Mouse (Mus musculus) lung, postnatal 0 days (tissue): ENCODE measurements around the gene Cand1.

Experiments used
- CTCF ChIP-seq: IDR thresholded peaks from 2 replicates; pipeline ENCODE4 v1.5.1; 2016; ENCODE audit warnings: antibody characterized with exemption, mild to moderate bottlenecking
- EP300 ChIP-seq: IDR thresholded peaks from 2 replicates; pipeline ENCODE4 v1.6.1; 2016; ENCODE audit warnings: antibody characterized with exemption, mild to moderate bottlenecking, control low read depth

- TF ChIP-seq CTCF, result no peak
- no peak for TF ChIP-seq EP300
Observed at GRCm38 (mm10) chr10:119257876-119258275, 18.0 kb upstream of the Cand1 start.
